Mouse (Mus musculus): ENCODE data around the gene Cubn. TPM values are rescaled to one million over a fixed set of nuclear protein-coding genes. Genes with fewer than 3 reads are reported as not detected.

Gene Cubn
- polyA plus RNA-seq, 1 experiment from 2014 or later, result 0.29 TPM

DNA sequence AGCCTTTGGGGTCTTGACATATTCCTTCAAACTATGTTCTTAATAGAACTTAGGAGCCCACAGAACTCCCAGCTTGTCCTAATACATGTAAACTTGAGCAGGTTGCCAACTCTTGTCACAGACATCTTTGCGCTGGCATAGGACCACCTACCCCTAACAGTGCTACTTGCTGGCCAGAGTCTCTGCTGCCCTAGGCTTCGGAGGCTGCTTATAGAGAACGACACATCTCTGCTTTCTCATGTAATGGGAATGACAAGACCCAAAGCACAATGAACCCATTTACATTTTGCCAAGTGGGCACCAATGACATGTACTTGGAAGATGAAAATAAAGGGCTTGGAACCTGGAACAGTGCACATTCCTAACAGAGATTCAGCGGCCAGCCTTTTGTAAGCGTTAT lies 105.0 kb downstream of the Cubn start:
- 94% methylated on average over 5 of the region's 5 CpGs for WGBS (ENCODE audit: insufficient replicate concordance)
- Histone ChIP-seq H3K36me3 (ENCODE audit: control insufficient read depth, insufficient read depth, low read length) (no peaks in the 10 kb centered on the region), H3K27ac (ENCODE audit: low read depth, low read length) (no peak overlapping the region)

GRCm38 (mm10) chr2:13385542-13386345 lies 105.9 kb downstream of the Cubn start:
- H3K9me3 ChIP-seq (replicated peaks; ENCODE audit: control insufficient read depth, low read length), result no peaks in the 10 kb centered on the region
- H3K4me1 ChIP-seq (ENCODE audit: control insufficient read depth, insufficient read depth, low read length), result peaks cover 17% of the 10 kb centered on the region
- no peak overlapping the region for H3K9ac ChIP-seq (ENCODE audit: low read depth, low read length)
- peak overlapping the region; percentile 80 for H3K27ac ChIP-seq (ENCODE audit: low read depth, low read length)
- H3K4me2 ChIP-seq, result no peak overlapping the region
- no peaks in the 10 kb centered on the region for H3K27me3 ChIP-seq (ENCODE audit: control insufficient read depth, insufficient read depth, low read length)
- no peaks in the 10 kb centered on the region for H3K36me3 ChIP-seq (ENCODE audit: control insufficient read depth, insufficient read depth, low read length)
- H3K4me3 ChIP-seq (ENCODE audit: low read depth, low read length), result no peak overlapping the region
- no peak; the same call in 1 of the 2 replicates for ATAC-seq (replicated peaks; ENCODE audit: insufficient number of reproducible peaks, low FRiP score, low TSS enrichment)
- WGBS (ENCODE audit: insufficient replicate concordance), result 48% methylated on average over 3 of the region's 3 CpGs

More for the DNA sequence above, 105.0 kb downstream of the Cubn start:
- H3K4me3 ChIP-seq (ENCODE audit: low read depth, low read length), result no peak overlapping the region
- no peak overlapping the region for H3K9ac ChIP-seq (ENCODE audit: low read depth, low read length)
- peaks cover 17% of the 10 kb centered on the region for H3K4me1 ChIP-seq (ENCODE audit: control insufficient read depth, insufficient read depth, low read length)
- H3K9me3 ChIP-seq (replicated peaks; ENCODE audit: control insufficient read depth, low read length), result no peaks in the 10 kb centered on the region
- no peaks in the 10 kb centered on the region for H3K27me3 ChIP-seq (ENCODE audit: control insufficient read depth, insufficient read depth, low read length)
- ATAC-seq (replicated peaks; ENCODE audit: insufficient number of reproducible peaks, low FRiP score, low TSS enrichment), result no peak
- no peak overlapping the region for H3K4me2 ChIP-seq

DNA sequence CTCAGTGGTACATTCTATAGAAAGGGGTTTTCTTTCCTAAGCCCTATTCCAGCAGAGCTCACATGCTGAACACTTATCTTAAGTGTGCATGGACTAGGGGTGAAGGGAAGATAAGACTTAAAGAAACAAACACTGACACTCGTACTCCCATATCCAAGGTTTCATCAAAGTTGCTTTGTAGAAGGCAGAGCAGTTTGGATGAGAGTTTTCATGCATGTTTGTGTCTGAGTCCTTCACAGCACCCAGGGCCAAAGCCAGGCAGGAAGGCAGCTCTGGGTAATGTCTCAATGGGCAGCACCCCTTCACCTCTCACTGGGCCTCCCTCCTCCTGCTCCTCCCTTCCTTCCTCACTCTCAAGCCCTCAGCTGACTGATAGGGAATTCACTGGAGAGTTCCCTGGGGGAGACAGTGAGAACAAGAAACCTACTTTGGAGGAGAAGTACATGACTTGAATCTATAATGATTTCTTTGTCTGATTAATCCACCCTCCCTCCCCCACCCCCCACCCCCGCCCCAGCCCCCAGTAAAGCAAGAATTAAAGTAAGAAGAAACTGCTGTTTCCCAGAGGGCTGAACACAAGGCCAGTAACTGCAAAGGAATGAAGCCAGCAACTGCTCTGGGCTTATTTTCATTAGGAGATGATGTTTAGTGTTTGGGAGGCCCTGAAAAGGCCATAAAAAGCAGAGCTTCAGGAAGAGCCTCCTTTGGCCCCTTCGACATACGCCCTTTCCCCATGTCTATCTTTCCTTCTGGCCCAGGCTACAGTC lies 106.7 kb downstream of the Cubn start:
- H3K4me1 ChIP-seq (ENCODE audit: control insufficient read depth, insufficient read depth, low read length), result peaks cover 22% of the 10 kb centered on the region
- peak overlapping the region; percentile 80 for H3K27ac ChIP-seq (ENCODE audit: low read depth, low read length)

GRCm38 (mm10) chr2:13376166-13376565 lies 115.4 kb downstream of the Cubn start:
- Histone ChIP-seq H3K9me3 (replicated peaks; ENCODE audit: control insufficient read depth, low read length) (no peaks in the 10 kb centered on the region), H3K4me3 (ENCODE audit: low read depth, low read length) (no peak overlapping the region), H3K36me3 (ENCODE audit: control insufficient read depth, insufficient read depth, low read length) (no peaks in the 10 kb centered on the region), H3K27me3 (ENCODE audit: control insufficient read depth, insufficient read depth, low read length) (no peaks in the 10 kb centered on the region), H3K9ac (ENCODE audit: low read depth, low read length) (no peak overlapping the region), H3K27ac (ENCODE audit: low read depth, low read length) (no peak overlapping the region), H3K4me1 (ENCODE audit: control insufficient read depth, insufficient read depth, low read length) (peaks cover 16% of the 10 kb centered on the region; the same call in 1 of the 2 replicates), H3K4me2 (no peak overlapping the region)
- 78% methylated on average over 4 of the region's 4 CpGs for WGBS (ENCODE audit: insufficient replicate concordance)
- no peak for ATAC-seq (replicated peaks; ENCODE audit: insufficient number of reproducible peaks, low FRiP score, low TSS enrichment)

More for the DNA sequence above, 106.7 kb downstream of the Cubn start:
- peak; percentile 90 for ATAC-seq (replicated peaks; ENCODE audit: insufficient number of reproducible peaks, low FRiP score, low TSS enrichment)
- Histone ChIP-seq H3K9me3 (replicated peaks; ENCODE audit: control insufficient read depth, low read length) (no peaks in the 10 kb centered on the region), H3K4me3 (ENCODE audit: low read depth, low read length) (no peak overlapping the region), H3K36me3 (ENCODE audit: control insufficient read depth, insufficient read depth, low read length) (no peaks in the 10 kb centered on the region), H3K27me3 (ENCODE audit: control insufficient read depth, insufficient read depth, low read length) (no peaks in the 10 kb centered on the region), H3K9ac (ENCODE audit: low read depth, low read length) (no peak overlapping the region), H3K4me2 (peak overlapping the region; percentile 17)
- 11% methylated on average over 4 of the region's 4 CpGs for WGBS (ENCODE audit: insufficient replicate concordance)

DNA sequence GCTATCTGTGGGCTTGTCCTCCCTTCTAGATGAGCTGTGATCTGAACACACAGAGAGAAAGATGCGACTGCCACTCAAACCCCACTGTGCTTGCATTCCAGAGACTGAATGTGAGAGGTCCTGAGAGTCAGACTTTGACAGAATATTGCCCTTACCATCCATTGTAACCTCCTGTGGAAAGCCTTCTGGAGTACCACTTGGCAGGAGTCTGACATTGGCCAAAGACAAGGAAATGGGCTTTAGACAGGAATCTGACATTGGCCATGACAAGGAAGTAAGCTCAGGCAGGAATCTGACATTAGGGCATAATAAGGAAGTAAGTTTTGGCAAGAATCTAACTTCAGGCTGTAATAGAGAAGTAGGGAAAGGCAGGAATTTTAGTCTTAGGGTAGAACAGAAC lies 118.3 kb downstream of the Cubn start:
- ATAC-seq (replicated peaks; ENCODE audit: insufficient number of reproducible peaks, low FRiP score, low TSS enrichment), result no peak
- 50% methylated on average over 1 of the region's 1 CpGs for WGBS (ENCODE audit: insufficient replicate concordance)

GRCm38 (mm10) chr2:13372825-13373224 lies 118.8 kb downstream of the Cubn start:
- Histone ChIP-seq H3K4me3 (ENCODE audit: low read depth, low read length) (no peak overlapping the region), H3K27ac (ENCODE audit: low read depth, low read length) (peak overlapping the region; percentile 97), H3K9ac (ENCODE audit: low read depth, low read length) (0 out of 2 replicates have a peak overlapping the region, but pooled peaks have one; percentile 39), H3K4me1 (ENCODE audit: control insufficient read depth, insufficient read depth, low read length) (peaks cover 14% of the 10 kb centered on the region; the same call in 1 of the 2 replicates), H3K4me2 (peak overlapping the region; percentile 45), H3K27me3 (ENCODE audit: control insufficient read depth, insufficient read depth, low read length) (no peaks in the 10 kb centered on the region), H3K9me3 (replicated peaks; ENCODE audit: control insufficient read depth, low read length) (no peaks in the 10 kb centered on the region), H3K36me3 (ENCODE audit: control insufficient read depth, insufficient read depth, low read length) (no peaks in the 10 kb centered on the region)
- 0 out of 2 replicates have a peak, but pooled peaks have one; percentile 5 for ATAC-seq (replicated peaks; ENCODE audit: insufficient number of reproducible peaks, low FRiP score, low TSS enrichment)
- WGBS (ENCODE audit: insufficient replicate concordance), result 55% methylated on average over 3 of the region's 3 CpGs

More for the DNA sequence above, 118.3 kb downstream of the Cubn start:
- no peaks in the 10 kb centered on the region for H3K36me3 ChIP-seq (ENCODE audit: control insufficient read depth, insufficient read depth, low read length)
- H3K9ac ChIP-seq (ENCODE audit: low read depth, low read length), result no peak overlapping the region
- H3K27me3 ChIP-seq (ENCODE audit: control insufficient read depth, insufficient read depth, low read length), result no peaks in the 10 kb centered on the region
- H3K27ac ChIP-seq (ENCODE audit: low read depth, low read length), result peak overlapping the region; percentile 97
- peaks cover 14% of the 10 kb centered on the region; the same call in 1 of the 2 replicates for H3K4me1 ChIP-seq (ENCODE audit: control insufficient read depth, insufficient read depth, low read length)
- H3K4me2 ChIP-seq, result no peak overlapping the region
- H3K4me3 ChIP-seq (ENCODE audit: low read depth, low read length), result no peak overlapping the region
- no peaks in the 10 kb centered on the region for H3K9me3 ChIP-seq (replicated peaks; ENCODE audit: control insufficient read depth, low read length)

DNA sequence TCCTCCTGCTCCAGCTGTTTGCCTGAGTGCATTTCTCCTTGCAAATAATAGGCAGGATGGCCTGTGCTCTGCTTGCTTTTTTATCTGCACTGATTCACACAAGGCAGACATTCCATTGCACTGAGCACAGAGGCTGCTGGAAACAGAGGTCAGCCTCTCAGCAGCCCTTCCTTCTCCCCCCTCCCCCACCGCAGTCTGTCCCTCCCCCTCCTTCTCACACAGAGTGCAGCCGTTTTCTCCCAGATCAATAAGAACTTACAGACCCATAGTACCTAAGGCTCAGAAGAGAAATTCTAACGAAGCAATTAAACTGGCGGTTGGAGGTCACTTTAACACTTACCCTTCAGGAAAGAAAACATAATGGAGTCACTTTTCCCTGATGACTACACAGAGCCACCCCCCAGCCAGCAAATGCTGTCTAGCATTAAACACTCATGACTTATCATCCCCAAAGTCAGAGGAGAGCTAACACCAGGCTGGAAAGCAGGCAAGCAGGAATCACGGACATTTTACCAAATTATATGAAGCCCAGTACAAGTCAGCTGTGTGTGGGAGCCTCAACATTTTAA lies 119.3 kb downstream of the Cubn start:
- Histone ChIP-seq H3K4me1 (ENCODE audit: control insufficient read depth, insufficient read depth, low read length) (peaks cover 14% of the 10 kb centered on the region; the same call in 1 of the 2 replicates), H3K9ac (ENCODE audit: low read depth, low read length) (0 out of 2 replicates have a peak overlapping the region, but pooled peaks have one; percentile 39), H3K4me3 (ENCODE audit: low read depth, low read length) (no peak overlapping the region), H3K27me3 (ENCODE audit: control insufficient read depth, insufficient read depth, low read length) (no peaks in the 10 kb centered on the region), H3K4me2 (peak overlapping the region; percentile 45), H3K9me3 (replicated peaks; ENCODE audit: control insufficient read depth, low read length) (no peaks in the 10 kb centered on the region), H3K27ac (ENCODE audit: low read depth, low read length) (peak overlapping the region; percentile 97), H3K36me3 (ENCODE audit: control insufficient read depth, insufficient read depth, low read length) (no peaks in the 10 kb centered on the region)
- peak; percentile 90 for ATAC-seq (replicated peaks; ENCODE audit: insufficient number of reproducible peaks, low FRiP score, low TSS enrichment)
- WGBS (ENCODE audit: insufficient replicate concordance), result 1% methylated on average over 5 of the region's 5 CpGs

DNA sequence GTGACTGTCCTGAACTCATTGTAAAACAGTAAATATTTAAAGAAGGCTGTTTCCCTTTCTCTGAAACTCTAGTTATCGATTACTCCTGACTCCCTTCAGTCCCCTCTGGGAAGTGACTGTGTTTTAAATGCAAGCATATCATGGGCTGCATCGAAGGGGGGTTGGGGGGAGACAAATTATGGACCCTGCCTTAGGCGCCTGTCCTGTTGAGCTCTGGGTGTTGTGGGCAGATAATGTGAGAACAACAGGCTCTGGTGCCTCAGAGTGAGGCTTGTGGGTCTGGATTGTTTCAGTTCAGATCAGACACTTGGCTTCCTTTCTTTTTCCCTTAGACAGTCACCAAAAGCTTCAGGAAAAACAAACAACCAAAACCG lies 119.8 kb downstream of the Cubn start:
- peak overlapping the region; percentile 29; the same call in 1 of the 2 replicates for H3K9ac ChIP-seq (ENCODE audit: low read depth, low read length)
- peak; percentile 84 for ATAC-seq (replicated peaks; ENCODE audit: insufficient number of reproducible peaks, low FRiP score, low TSS enrichment)
- 3% methylated on average over 4 of the region's 4 CpGs for WGBS (ENCODE audit: insufficient replicate concordance)

More for the DNA sequence above, 119.8 kb downstream of the Cubn start:
- Histone ChIP-seq H3K27ac (ENCODE audit: low read depth, low read length) (peak overlapping the region; percentile 97), H3K4me2 (peak overlapping the region; percentile 45), H3K9me3 (replicated peaks; ENCODE audit: control insufficient read depth, low read length) (no peaks in the 10 kb centered on the region), H3K4me3 (ENCODE audit: low read depth, low read length) (no peak overlapping the region), H3K4me1 (ENCODE audit: control insufficient read depth, insufficient read depth, low read length) (peaks cover 14% of the 10 kb centered on the region; the same call in 1 of the 2 replicates), H3K27me3 (ENCODE audit: control insufficient read depth, insufficient read depth, low read length) (no peaks in the 10 kb centered on the region), H3K36me3 (ENCODE audit: control insufficient read depth, insufficient read depth, low read length) (no peaks in the 10 kb centered on the region)

Data from heart, embryonic 11.5 days (tissue).